Mouse (Mus musculus) heart, adult 2 months (tissue): ENCODE results near the gene Lsm2. TPM values are rescaled to one million over a fixed set of nuclear protein-coding genes. Genes with fewer than 3 reads are reported as not detected.
"Not testable (repeated sequence)": the region's sequence is repeated elsewhere in the genome, so short reads cannot be mapped to it uniquely, and the experiment has no call there.

Experiments
- DNase-seq, 2 experiments: peaks; one replicate each; pipeline ENCODE4 v3.0.0; 2021
- H3K27ac ChIP-seq: fragments of 200-600 bp; 2 replicates; pipeline ENCODE4 v1.8.1; 2022
- H3K27me3 ChIP-seq: fragments of 200-500 bp; 2 replicates; pipeline ENCODE4 v1.6.1; 2012; ENCODE audit warnings: mild to moderate bottlenecking, low read length, inconsistent platforms, mixed read lengths; ENCODE audit not compliant: control insufficient read depth, insufficient read depth
- H3K36me3 ChIP-seq: fragments of 200-500 bp; 2 replicates; pipeline ENCODE4 v1.6.1; 2012; ENCODE audit warnings: low read length, inconsistent platforms; ENCODE audit not compliant: control insufficient read depth, insufficient read depth
- H3K4me1 ChIP-seq: fragments of 200-500 bp; 2 replicates; pipeline ENCODE4 v1.6.1; 2011; ENCODE audit warnings: low read length; ENCODE audit not compliant: control insufficient read depth, insufficient read depth
- H3K4me3 ChIP-seq: fragments of 200-600 bp; 2 replicates; pipeline ENCODE4 v1.8.1; 2022
- H3K79me2 ChIP-seq: fragments of 200-500 bp; replicated peaks from 2 replicates; pipeline ENCODE4 v1.6.1; 2012; ENCODE audit warnings: mild to moderate bottlenecking, inconsistent platforms, low read length, moderate library complexity, mixed read lengths; ENCODE audit not compliant: control insufficient read depth, insufficient read depth
- H3K9ac ChIP-seq: fragments of 200-500 bp; 2 replicates; pipeline ENCODE4 v1.6.1; 2012; ENCODE audit warnings: low read depth, mild to moderate bottlenecking, control low read depth, inconsistent platforms, low read length, mixed read lengths
- CTCF ChIP-seq: fragments of 200-600 bp; IDR thresholded peaks from 2 replicates; pipeline ENCODE4 v1.8.1; 2022; ENCODE audit warnings: antibody characterized with exemption, mild to moderate bottlenecking, moderate library complexity
- EP300 ChIP-seq: fragments of 200-500 bp; IDR thresholded peaks from 2 replicates; pipeline ENCODE4 v1.6.1; 2011; ENCODE audit warnings: low read depth, low read length, control low read depth; ENCODE audit not compliant: insufficient read depth
- POLR2A ChIP-seq: fragments of 200-500 bp; IDR thresholded peaks from 2 replicates; pipeline ENCODE4 v1.6.1; 2011; ENCODE audit warnings: mild to moderate bottlenecking, low read depth, low read length, control low read depth; ENCODE audit not compliant: insufficient read depth
- WGBS: fragments of 180-500 bp; shearing (Covaris S2); methylation state at CpG from one replicate; pipeline ENCODE4 v1.1.7; 2018; 5-methylcytosine and 5-hydroxymethylcytosine counted together
- intact Hi-C: fragments of 180-260 bp; cut with DNase I; formaldehyde crosslinking; loops from one replicate; pipeline ENCODE4 v1.15.1; 2025
- polyA plus RNA-seq: library from polyadenylated mRNA; depleted of rRNA; stranded (reverse); fragments of >200 nt; gene quantifications from 2 replicates; pipeline ENCODE4 v1.2.3, GENCODE M21; 2012
- total RNA-seq, 2 experiments: library from RNA; stranded (reverse); gene quantifications; 2 replicates each; pipeline ENCODE4 v1.2.3; 2021

Gene Lsm2
- total and polyA plus RNA-seq, 3 experiments = 17.3 to 50.7 (median 21.3) TPM

GRCm38 (mm10) chr17:34954831-34955230 lies 26.8 kb upstream of the Lsm2 start:
- Histone ChIP-seq H3K9ac (no peak overlapping the region), H3K4me3 (no peak overlapping the region), H3K27ac (no peak overlapping the region), H3K4me1 (no peaks in the 10 kb centered on the region; the same call in 1 of the 2 replicates), H3K79me2 (no peaks in the 10 kb centered on the region), H3K36me3 (no peaks in the 10 kb centered on the region), H3K27me3 (no peaks in the 10 kb centered on the region)
- no peak for DNase-seq
- intact Hi-C loops = no loop called here
- 91% methylated on average over 4 of the region's 4 CpGs for WGBS
- TF ChIP-seq POLR2A = no peak
- TF ChIP-seq EP300 = no peak
- no peak for TF ChIP-seq CTCF

GRCm38 (mm10) chr17:34955884-34956283 lies 25.8 kb upstream of the Lsm2 start:
- no peaks in the 10 kb centered on the region for H3K79me2 ChIP-seq
- H3K9ac ChIP-seq = no peak overlapping the region
- 72% methylated on average over 3 of the region's 3 CpGs for WGBS
- H3K4me3 ChIP-seq = no peak overlapping the region
- intact Hi-C loops = no loop called here
- TF ChIP-seq CTCF (no peak), EP300 (no peak), POLR2A (no peak)
- H3K27me3 ChIP-seq = no peaks in the 10 kb centered on the region
- DNase-seq = no peak
- peaks cover 1% of the 10 kb centered on the region; the same call in 1 of the 2 replicates for H3K4me1 ChIP-seq
- H3K27ac ChIP-seq = no peak overlapping the region
- no peaks in the 10 kb centered on the region; the same call in 1 of the 2 replicates for H3K36me3 ChIP-seq

GRCm38 (mm10) chr17:34956340-34956739 lies 25.3 kb upstream of the Lsm2 start:
- intact Hi-C loops = no loop called here
- Histone ChIP-seq H3K27me3 (no peaks in the 10 kb centered on the region), H3K79me2 (no peaks in the 10 kb centered on the region), H3K9ac (no peak overlapping the region), H3K4me1 (peaks cover 1% of the 10 kb centered on the region; the same call in 1 of the 2 replicates), H3K4me3 (no peak overlapping the region), H3K36me3 (no peaks in the 10 kb centered on the region; the same call in 1 of the 2 replicates), H3K27ac (no peak overlapping the region)
- DNase-seq = no peak
- WGBS = 19% methylated on average over 1 of the region's 1 CpGs
- TF ChIP-seq EP300 (no peak), CTCF (peak; percentile 66)

DNA sequence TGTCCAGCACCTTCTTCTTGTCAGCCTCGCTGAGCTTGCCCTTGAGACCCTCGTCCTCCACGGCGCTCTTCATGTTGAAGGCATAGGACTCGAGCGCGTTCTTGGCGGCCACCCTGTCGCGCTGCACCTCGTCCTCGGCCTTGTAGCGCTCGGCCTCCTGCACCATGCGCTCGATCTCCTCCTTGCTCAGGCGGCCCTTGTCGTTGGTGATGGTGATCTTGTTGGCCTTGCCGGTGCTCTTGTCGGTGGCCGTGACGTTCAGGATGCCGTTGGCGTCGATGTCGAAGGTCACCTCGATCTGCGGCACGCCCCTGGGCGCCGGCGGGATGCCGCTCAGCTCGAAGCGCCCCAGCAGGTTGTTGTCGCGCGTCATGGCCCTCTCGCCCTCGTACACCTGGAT lies 24.4 kb upstream of the Lsm2 start:
- DNase-seq, H3K79me2 ChIP-seq, intact Hi-C loops, H3K4me3 ChIP-seq, H3K4me1 ChIP-seq, H3K36me3 ChIP-seq, H3K27ac ChIP-seq, H3K27me3 ChIP-seq: not testable (repeated sequence)
- WGBS = 8% methylated on average over 34 of the region's 40 CpGs
- peak overlapping the region; percentile 49; the same call in 1 of the 2 replicates for H3K9ac ChIP-seq

GRCm38 (mm10) chr17:34957966-34958365 lies 23.7 kb upstream of the Lsm2 start:
- H3K4me1 ChIP-seq, H3K9ac ChIP-seq, H3K79me2 ChIP-seq, intact Hi-C loops, H3K4me3 ChIP-seq, H3K36me3 ChIP-seq, H3K27me3 ChIP-seq, H3K27ac ChIP-seq, DNase-seq: not testable (repeated sequence)
- WGBS = 19% methylated on average over 26 of the region's 40 CpGs

DNA sequence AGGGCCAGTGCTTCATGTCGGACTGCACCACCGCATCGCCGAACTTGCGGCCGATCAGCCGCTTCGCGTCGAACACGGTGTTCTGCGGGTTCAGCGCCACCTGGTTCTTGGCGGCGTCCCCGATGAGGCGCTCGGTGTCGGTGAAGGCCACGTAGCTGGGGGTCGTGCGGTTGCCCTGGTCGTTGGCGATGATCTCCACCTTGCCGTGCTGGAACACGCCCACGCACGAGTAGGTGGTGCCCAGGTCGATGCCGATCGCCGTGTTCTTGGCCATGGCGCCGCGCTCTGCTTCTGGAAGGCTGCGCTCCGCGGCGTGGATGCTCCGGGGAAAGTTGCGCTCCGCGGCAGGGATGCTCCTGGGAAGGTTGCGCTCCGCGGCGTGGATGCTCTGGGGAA lies 22.9 kb upstream of the Lsm2 start:
- WGBS = 0% methylated on average over 23 of the region's 47 CpGs
- H3K27me3 ChIP-seq, H3K4me1 ChIP-seq, H3K36me3 ChIP-seq, H3K79me2 ChIP-seq, intact Hi-C loops: not testable (repeated sequence)
- DNase-seq = peak in 1 of 2 experiments; percentile 51
- peak overlapping the region; percentile 82 for H3K9ac ChIP-seq
- peak overlapping the region; percentile 77 for H3K27ac ChIP-seq
- H3K4me3 ChIP-seq = peak overlapping the region; percentile 53

DNA sequence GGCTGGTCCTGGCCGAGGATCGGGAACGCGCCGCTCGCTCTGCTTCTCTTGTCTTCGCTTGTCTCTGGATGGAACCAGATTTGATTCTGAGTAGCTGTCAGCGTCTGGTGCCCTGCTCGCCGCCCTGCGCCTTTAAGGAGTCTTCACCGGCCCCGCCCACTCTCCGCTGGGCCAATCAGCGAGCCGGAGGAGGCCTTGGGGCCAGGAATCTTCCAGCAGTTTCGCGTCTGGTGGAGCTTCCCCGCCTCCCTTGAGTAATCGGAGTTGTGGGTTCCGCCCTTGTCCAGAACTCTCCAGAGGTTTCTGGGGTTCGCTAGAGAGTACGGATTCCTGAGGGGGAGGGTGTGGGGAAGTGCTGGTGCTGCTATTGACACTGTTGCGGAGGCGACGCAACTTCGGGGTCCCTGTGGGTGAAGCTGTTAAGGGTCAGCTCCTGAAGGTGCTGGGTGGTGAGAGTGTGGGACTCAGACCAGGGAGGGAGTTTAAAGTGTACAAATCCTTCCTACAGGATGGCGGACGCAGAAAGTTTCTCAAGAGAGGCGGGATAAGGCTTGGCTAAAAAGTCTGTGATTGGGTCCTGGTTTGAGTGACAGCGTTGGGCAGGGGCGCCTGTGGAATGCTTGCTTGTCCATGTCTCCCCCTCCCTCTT lies 22.4 kb upstream of the Lsm2 start, which contains the start of gene Hspa1b:
Gene Hspa1b, minus strand, starts transcription at position 109 of the 649 bp plus-strand sequence.
- DNase-seq = peak; percentile 92 to 95
- H3K27me3 ChIP-seq, intact Hi-C loops, H3K79me2 ChIP-seq, H3K4me1 ChIP-seq, H3K36me3 ChIP-seq: not testable (repeated sequence)
- H3K27ac ChIP-seq = peak within 1 kb of the TSS; percentile 100
- peak within 1 kb of the TSS; percentile 80 for H3K4me3 ChIP-seq
- WGBS = under 1% methylated on average over 32 of the region's 32 CpGs
- H3K9ac ChIP-seq = peak within 1 kb of the TSS; percentile 97
- peak; percentile 89 for TF ChIP-seq EP300
- peak; percentile 94 for TF ChIP-seq POLR2A
